Comparison of ENCODE assay signal across 19 mouse cellular contexts in genomic region chr1:82795211-82795610, GRCm38 (mm10). TPM values are rescaled to one million over a fixed set of nuclear protein-coding genes. Genes with fewer than 3 reads are reported as not detected.
DNase-seq lines count a peak whose midpoint lies in the region; ATAC-seq and TF ChIP-seq lines count a peak whose summit lies in the region.
"Had no signal": no experiment of that assay in that cellular context is flagged by ENCODE, and none has a peak within 500 bp of the region (broad histone marks: within the 10 kb centered on the region; RNA-seq: fewer than 3 reads in every experiment).

No protein-coding gene starts in this region.

- H3K9me3 ChIP-seq in heart, embryonic 13.5 days, result no peaks in the 10 kb centered on the region
- H3K9me3 ChIP-seq in lung, embryonic 14.5 days (ENCODE audit: low read depth, low read length), result no peaks in the 10 kb centered on the region
- H3K9me3 ChIP-seq: limb, embryonic 10.5 days; stomach, embryonic 15.5 days had no signal

- no peak for DNase-seq in heart, adult 18-20 months
- DNase-seq in lung, embryonic 14.5 days, result no peak
- DNase-seq in lung, adult 18-20 months, result no peak
- no peak for DNase-seq in cerebellum, adult 9-11 months
- DNase-seq: cerebellum, adult 18-20 months; forebrain, postnatal 0 days; kidney, postnatal 36 days; midbrain, embryonic 14.5 days; thymus, postnatal 25 days had no signal

- no peak for TF ChIP-seq CTCF in lung, embryonic 14.5 days (IDR thresholded peaks at IDR 0.05; ENCODE audit: low read depth)
- TF ChIP-seq CTCF in cortical plate, adult 2 months (IDR thresholded peaks at IDR 0.05; ENCODE audit: extremely low read depth, insufficient read depth, low read length), result no peak
- no peak for TF ChIP-seq CTCF in small intestine, adult 2 months (IDR thresholded peaks at IDR 0.05; ENCODE audit: extremely low read depth, insufficient read length, insufficient replicate concordance, low read depth, low read length)

- no peak overlapping the region for H3K9ac ChIP-seq in heart, embryonic 13.5 days
- no peak overlapping the region for H3K9ac ChIP-seq in lung, embryonic 14.5 days
- H3K9ac ChIP-seq: forebrain, postnatal 0 days; stomach, embryonic 15.5 days had no signal

- peak overlapping the region; percentile 64 for H3K27ac ChIP-seq in heart, embryonic 13.5 days (replicated peaks)
- H3K27ac ChIP-seq in lung, embryonic 14.5 days (ENCODE audit: low read depth), result 0 out of 2 replicates have a peak overlapping the region, but pooled peaks have one; percentile 42
- H3K27ac ChIP-seq in cortical plate, adult 2 months (ENCODE audit: insufficient read depth, low read length), result 0 out of 2 replicates have a peak overlapping the region, but pooled peaks have one; percentile 65
- H3K27ac ChIP-seq in small intestine, adult 2 months (ENCODE audit: insufficient read depth, low read depth, low read length), result 0 out of 2 replicates have a peak overlapping the region, but pooled peaks have one; percentile 28
- H3K27ac ChIP-seq: limb, embryonic 10.5 days; stomach, embryonic 15.5 days had no signal

- no peaks in the 10 kb centered on the region for H3K27me3 ChIP-seq in heart, embryonic 13.5 days (replicated peaks)
- H3K27me3 ChIP-seq in lung, embryonic 14.5 days (ENCODE audit: insufficient read depth, low read length), result no peaks in the 10 kb centered on the region
- no peaks in the 10 kb centered on the region for H3K27me3 ChIP-seq in small intestine, adult 2 months (ENCODE audit: control insufficient read depth, insufficient read depth, low read length)
- H3K27me3 ChIP-seq: stomach, embryonic 15.5 days had no signal

- H3K4me2 ChIP-seq in heart, embryonic 13.5 days, result no peak overlapping the region
- no peak overlapping the region for H3K4me2 ChIP-seq in lung, embryonic 14.5 days
- H3K4me2 ChIP-seq: stomach, embryonic 15.5 days had no signal

- H3K4me1 ChIP-seq in heart, embryonic 13.5 days, result peaks cover 14% of the 10 kb centered on the region
- H3K4me1 ChIP-seq in lung, embryonic 14.5 days (ENCODE audit: insufficient read depth), result no peaks in the 10 kb centered on the region
- H3K4me1 ChIP-seq in cortical plate, adult 2 months (ENCODE audit: control insufficient read depth, insufficient read depth, low read length), result peaks cover 5% of the 10 kb centered on the region; the same call in 1 of the 2 replicates
- 0 out of 2 replicates have a peak, but pooled peaks cover 2% of the 10 kb centered on the region for H3K4me1 ChIP-seq in small intestine, adult 2 months (ENCODE audit: control insufficient read depth, insufficient read depth, insufficient read length, low read length)
- H3K4me1 ChIP-seq: stomach, embryonic 15.5 days had no signal

- TF ChIP-seq POLR2A in cortical plate, adult 2 months (IDR thresholded peaks at IDR 0.05; ENCODE audit: extremely low read depth, insufficient read depth, low read length), result no peak
- no peak for TF ChIP-seq POLR2A in small intestine, adult 2 months (IDR thresholded peaks at IDR 0.05; ENCODE audit: low read depth, low read length)

- 80% methylated on average over 2 of the region's 2 CpGs for WGBS in heart, embryonic 13.5 days
- 78% methylated on average over 2 of the region's 2 CpGs for WGBS in lung, embryonic 14.5 days
- 84% methylated on average over 2 of the region's 2 CpGs for WGBS in small intestine, adult 2 months

- no peak overlapping the region for H3K4me3 ChIP-seq in heart, embryonic 13.5 days
- no peak overlapping the region for H3K4me3 ChIP-seq in lung, embryonic 14.5 days (ENCODE audit: low read depth, low read length)
- no peak overlapping the region for H3K4me3 ChIP-seq in cortical plate, adult 2 months (ENCODE audit: insufficient read depth, low read length)
- H3K4me3 ChIP-seq in small intestine, adult 2 months (ENCODE audit: low read depth, low read length), result no peak overlapping the region
- H3K4me3 ChIP-seq: limb, embryonic 10.5 days; stomach, embryonic 15.5 days had no signal

- H3K36me3 ChIP-seq in heart, embryonic 13.5 days, result no peaks in the 10 kb centered on the region
- H3K36me3 ChIP-seq in lung, embryonic 14.5 days (ENCODE audit: insufficient read depth), result no peaks in the 10 kb centered on the region
- no peaks in the 10 kb centered on the region for H3K36me3 ChIP-seq in small intestine, adult 2 months (ENCODE audit: control insufficient read depth, insufficient read depth, low read length)
- H3K36me3 ChIP-seq: limb, embryonic 10.5 days; stomach, embryonic 15.5 days had no signal

- no peak for ATAC-seq in heart, embryonic 13.5 days (ENCODE audit: extremely low read depth, insufficient number of reproducible peaks, low FRiP score, low TSS enrichment)
- no peak for ATAC-seq in lung, embryonic 14.5 days (ENCODE audit: insufficient read depth)
- ATAC-seq in cerebellum, adult (ENCODE audit: insufficient number of reproducible peaks, low FRiP score, low TSS enrichment), result no peak
- ATAC-seq: forebrain, postnatal 0 days had no signal

RNA-seq across cellular contexts. Expression of gene Gm47791, which starts 24.2 kb away (rescaled TPM):
- polyA plus RNA-seq in heart, embryonic 13.5 days (2015; fragmentation: Nextera tagmentation; extraction: Ambion mirVana), result not detected in 2 replicates
- not detected for total RNA-seq in heart, adult 18-20 months (2021)
- not detected in 2 replicates for polyA plus RNA-seq in lung, embryonic 14.5 days (2014; fragmentation: Nextera tagmentation; extraction: Ambion mirVana)
- polyA plus RNA-seq in cortical plate, adult 2 months (2012; rRNA removed), result not detected in 2 replicates
- not detected in 2 replicates for polyA plus RNA-seq in small intestine, adult 2 months (2012; rRNA removed)
- total RNA-seq: forebrain, postnatal 0 days; gastrocnemius, adult 8-10 months; layer of hippocampus, postnatal 25 days had no signal
- polyA plus RNA-seq: forebrain, postnatal 0 days; heart, postnatal 0 days; limb, embryonic 10.5 days; liver, embryonic 16.5 days; midbrain, embryonic 14.5 days; stomach, embryonic 15.5 days had no signal

RNA-seq across cellular contexts. Expression of gene Tm4sf20, which starts 26.9 kb away (rescaled TPM):
- not detected in 2 replicates for polyA plus RNA-seq in heart, embryonic 13.5 days (2015; fragmentation: Nextera tagmentation; extraction: Ambion mirVana)
- not detected for total RNA-seq in heart, adult 18-20 months (2021)
- not detected in 2 replicates for polyA plus RNA-seq in lung, embryonic 14.5 days (2014; fragmentation: Nextera tagmentation; extraction: Ambion mirVana)
- polyA plus RNA-seq in cortical plate, adult 2 months (2012; rRNA removed), result not detected in 2 replicates
- 38.1 and 224 TPM in 2 replicates for polyA plus RNA-seq in small intestine, adult 2 months (2012; rRNA removed)
- total RNA-seq: forebrain, postnatal 0 days; gastrocnemius, adult 8-10 months; layer of hippocampus, postnatal 25 days had no signal
- polyA plus RNA-seq: forebrain, postnatal 0 days; heart, postnatal 0 days; limb, embryonic 10.5 days had no signal

RNA-seq across cellular contexts. Expression of gene Agfg1, which starts 44.1 kb away (rescaled TPM):
- polyA plus RNA-seq in heart, embryonic 13.5 days (2015; fragmentation: Nextera tagmentation; extraction: Ambion mirVana), result 29.0 and 29.3 TPM in 2 replicates
- total RNA-seq in heart, adult 18-20 months (2021), result 10 to 100 TPM; 27.3 to 27.5 TPM
- polyA plus RNA-seq in lung, embryonic 14.5 days (2014; fragmentation: Nextera tagmentation; extraction: Ambion mirVana), result 47.8 and 48.4 TPM in 2 replicates
- 37.5 and 39.5 TPM in 2 replicates for polyA plus RNA-seq in cortical plate, adult 2 months (2012; rRNA removed)
- 28.4 and 46.7 TPM in 2 replicates for polyA plus RNA-seq in small intestine, adult 2 months (2012; rRNA removed)

Comparison
In these comparisons a context has a peak if more than half of its experiments do, and no peak if none do; other contexts are left out.
1. RNA of gene Tm4sf20, which starts 26.9 kb away (polyA plus RNA-seq): 38.1 to 224 TPM in small intestine, adult 2 months; not detected in lung, embryonic 14.5 days, not detected in cortical plate, adult 2 months and not detected in heart, embryonic 13.5 days; every median in the first group is over 10 times any median in the second.
2. Peak in every context shown above with its lines, with median percentiles within 50 percentile points of each other: H3K27ac ChIP-seq.